In genomic region chr11:24679581-24679980, GRCm38 (mm10) we compare ENCODE assay signal across 14 mouse cellular contexts.
DNase-seq lines count a peak whose midpoint lies in the region.
"Had no signal": no experiment of that assay in that cellular context is flagged by ENCODE, and none has a peak within 500 bp of the region (broad histone marks: within the 10 kb centered on the region; RNA-seq: fewer than 3 reads in every experiment).

No protein-coding gene starts in this region.

- intact Hi-C loops in left cerebral cortex, postnatal 36 days (cut with DNase I): no loop called here
- intact Hi-C loops in left cerebral cortex, postnatal 4 days (cut with DNase I): no loop called here

- DNase-seq in frontal cortex, postnatal 36 days (ENCODE audit: low spot score in 2 of 2): peak; percentile 15 to 47
- no peak for DNase-seq in frontal cortex, postnatal 10 days (ENCODE audit: low spot score in 2 of 2)
- DNase-seq in left cerebral cortex, postnatal 36 days (ENCODE audit: low spot score in 2 of 2): peak; percentile 19 to 24
- no peak for DNase-seq in left cerebral cortex, postnatal 4 days
- peak; percentile 29 for DNase-seq in right cerebral cortex, postnatal 25 days
- DNase-seq in right cerebral cortex, postnatal 10 days (ENCODE audit: low spot score in 2 of 2): no peak
- DNase-seq: adrenal gland, postnatal 14 days; cerebellum, adult 18-20 months; cerebellum, postnatal 10 days; forebrain, postnatal 0 days; gastrocnemius, postnatal 36 days; heart, adult 11 months; heart, postnatal 10 days; heart, postnatal 4 days had no signal

Comparison
In these comparisons a context has a peak if more than half of its experiments do, and no peak if none do; other contexts are left out.
1. DNase-seq: peak in frontal cortex, postnatal 36 days (2 of 2), left cerebral cortex, postnatal 36 days (2 of 2) and right cerebral cortex, postnatal 25 days (single experiment); none in frontal cortex, postnatal 10 days (0 of 2), left cerebral cortex, postnatal 4 days (single experiment) and right cerebral cortex, postnatal 10 days (0 of 2).